Mouse (Mus musculus) embryo, embryonic 11 days (tissue): ENCODE measurements around the gene Nr4a3.

Experiments
- DNase-seq: peaks from one replicate; pipeline ENCODE4 v3.0.0-alpha.2; 2015

Gene Nr4a3

GRCm38 (mm10) chr4:48116191-48116590 lies 71.2 kb downstream of the Nr4a3 start:
- peak; percentile 19 for DNase-seq

- DNase-seq, result no peak
Measured at GRCm38 (mm10) chr4:48124416-48124772, 79.4 kb downstream of the Nr4a3 start.

- peak; percentile 92 for DNase-seq
Measured at GRCm38 (mm10) chr4:48124773-48125469, 80.0 kb downstream of the Nr4a3 start, which contains the start of gene Stx17. TSS of gene Stx17 (plus strand) at chr4:48124915.

- DNase-seq, result no peak
Measured at GRCm38 (mm10) chr4:48130314-48130713, 85.4 kb downstream of the Nr4a3 start.

- DNase-seq, result no peak
Measured at GRCm38 (mm10) chr4:48131606-48132005, 86.7 kb downstream of the Nr4a3 start.

GRCm38 (mm10) chr4:48132721-48133120 lies 87.8 kb downstream of the Nr4a3 start:
- DNase-seq, result no peak
